Mouse (Mus musculus) induced T-regulatory cell, adult 2 months (primary cell): ENCODE data around the gene Gpr174.
"Not testable (repeated sequence)": the region's sequence is repeated elsewhere in the genome, so short reads cannot be mapped to it uniquely, and the experiment has no call there.

Source experiments
- DNase-seq: peaks from one replicate; pipeline ENCODE4 v3.0.0-alpha.2; 2012; ENCODE audit warnings: low read depth

The Gpr174 gene

DNA sequence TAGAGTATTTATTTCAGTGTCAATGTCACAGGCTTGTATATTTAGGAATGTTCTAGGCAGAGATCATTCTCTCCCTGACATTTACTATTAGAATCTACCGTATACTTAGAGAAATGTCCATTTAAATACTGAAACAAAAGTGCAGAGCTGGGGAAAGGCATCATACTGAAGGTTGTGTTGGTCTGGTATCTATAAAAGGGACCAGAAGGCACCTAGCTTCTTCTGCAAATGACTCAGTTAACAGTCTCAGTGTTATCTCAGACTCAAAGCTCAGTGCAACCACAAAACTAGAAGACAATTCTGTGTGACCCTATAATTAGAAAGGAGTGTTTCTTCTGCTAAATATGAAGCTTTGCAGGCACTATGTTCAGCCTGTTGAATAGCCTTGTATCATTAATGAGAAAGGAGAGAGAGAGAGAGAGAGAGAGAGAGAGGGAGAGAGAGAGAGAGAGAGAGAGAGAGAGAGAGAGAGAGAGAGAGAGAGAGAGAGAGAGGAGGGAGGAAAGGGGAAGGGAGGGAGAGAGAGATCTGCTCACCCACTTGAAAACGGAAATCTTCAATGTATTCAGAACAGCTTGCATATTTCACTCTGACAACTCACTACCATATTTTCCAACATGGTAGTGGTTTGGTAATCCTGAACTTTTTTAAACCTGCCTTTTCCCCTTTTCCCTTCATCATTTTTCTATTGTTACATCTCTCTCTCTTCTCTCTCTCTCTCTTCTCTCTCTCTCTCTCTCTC is at the start of gene Gpr174:
Gene Gpr174, plus strand, starts transcription at position 393 of the 742 bp plus-strand sequence.
- peak; percentile 66 for DNase-seq

DNA sequence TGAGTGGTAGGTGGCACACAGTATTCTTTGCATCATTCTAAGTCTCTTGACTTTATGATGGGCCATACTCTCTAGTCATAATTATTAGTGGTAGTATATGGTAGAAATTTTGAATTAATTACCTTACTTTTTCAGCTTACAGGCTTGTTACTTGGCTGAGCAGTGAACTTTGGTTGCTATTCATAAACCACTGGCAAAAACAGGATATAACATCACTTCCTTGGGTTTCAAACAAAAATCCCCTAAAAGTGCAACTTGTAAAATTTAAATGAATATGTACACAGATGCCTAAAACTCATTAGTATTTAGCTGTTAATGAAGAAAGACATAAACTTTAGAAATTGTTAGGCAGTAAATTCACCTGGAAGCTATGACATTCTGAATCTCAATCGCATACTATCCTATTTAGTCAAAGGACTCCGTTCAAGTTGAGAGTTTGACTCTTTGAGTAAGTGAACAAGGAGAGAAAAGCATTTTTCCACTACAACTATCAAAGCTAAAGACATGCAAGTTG is 38.0 kb upstream of the Gpr174 start:
- DNase-seq = peak; percentile 75

DNA sequence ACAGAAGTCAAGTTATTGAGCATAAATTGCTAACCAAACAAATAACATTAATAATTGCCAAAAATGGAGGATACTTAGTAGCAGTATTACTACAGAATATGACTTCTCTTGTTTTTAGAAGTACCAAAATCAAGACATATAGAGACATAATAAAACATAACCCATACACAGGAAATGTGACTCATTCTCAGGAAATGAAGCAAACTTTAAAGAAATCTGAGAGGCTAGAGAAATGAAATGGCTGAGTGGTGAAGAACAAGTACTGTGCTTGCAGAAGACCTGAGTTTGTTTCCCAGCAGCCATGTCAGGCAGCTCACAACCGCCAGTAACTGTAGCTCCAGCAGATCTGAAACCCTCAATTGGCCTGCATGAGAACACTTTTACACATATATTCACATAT is 30.8 kb upstream of the Gpr174 start:
- DNase-seq = peak; percentile 56

DNA sequence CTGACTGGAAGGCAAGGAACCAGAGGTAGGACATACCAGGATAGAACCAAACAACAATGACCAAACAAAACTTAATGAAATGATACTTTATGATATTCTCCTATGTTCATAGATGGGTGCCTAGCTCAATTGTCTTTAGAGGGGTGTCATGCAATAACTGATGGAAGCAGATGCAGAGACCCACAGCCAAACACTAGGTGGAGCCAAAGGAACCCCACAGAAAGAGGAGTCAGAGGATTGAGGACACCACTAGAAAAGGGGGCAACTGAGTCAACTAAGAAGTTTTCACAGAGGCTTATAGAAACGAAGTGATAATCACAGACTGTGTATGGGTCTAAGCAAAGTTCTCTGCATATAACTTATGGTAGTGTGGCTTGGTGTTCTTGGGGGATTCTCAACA is 24.5 kb upstream of the Gpr174 start:
- DNase-seq = peak; percentile 58

DNA sequence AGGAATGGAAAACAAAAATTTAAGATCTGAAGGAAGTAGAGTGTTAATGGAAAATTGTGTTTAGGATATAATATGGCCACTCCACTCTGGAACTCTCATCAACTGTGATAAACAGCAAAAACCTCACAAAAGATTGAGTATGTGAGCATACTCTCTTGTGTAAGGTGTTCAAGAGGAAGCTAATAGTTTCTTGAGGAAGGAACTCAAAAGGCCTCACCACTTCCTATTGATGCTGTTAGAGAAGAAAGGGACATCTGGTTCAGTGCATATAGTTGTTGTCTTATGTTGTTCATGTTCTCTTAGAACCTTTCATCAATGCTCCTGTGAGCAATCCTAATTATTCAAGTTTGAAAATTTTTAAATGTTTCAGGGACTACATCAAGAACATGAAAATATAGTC is 21.0 kb upstream of the Gpr174 start:
- DNase-seq = no peak

DNA sequence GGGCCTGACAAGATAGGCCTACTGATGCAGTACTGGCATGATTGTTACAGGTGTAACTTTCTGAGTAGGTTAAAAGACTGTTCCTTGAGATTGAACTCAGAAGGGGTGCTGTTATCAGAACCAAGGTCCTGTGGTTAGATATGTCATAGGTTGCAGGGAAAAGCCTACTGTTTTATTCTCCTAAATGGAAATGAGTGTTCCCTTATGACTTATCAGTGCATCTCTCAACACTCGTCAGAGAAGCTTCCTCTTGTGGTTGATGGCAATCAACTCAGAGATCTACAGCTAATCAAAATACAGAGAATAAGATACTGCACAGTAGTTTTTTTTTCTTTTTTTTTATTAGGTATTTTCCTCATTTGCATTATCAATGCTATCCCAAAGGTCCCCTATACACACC is 19.2 kb upstream of the Gpr174 start:
- peak; percentile 60 for DNase-seq

DNA sequence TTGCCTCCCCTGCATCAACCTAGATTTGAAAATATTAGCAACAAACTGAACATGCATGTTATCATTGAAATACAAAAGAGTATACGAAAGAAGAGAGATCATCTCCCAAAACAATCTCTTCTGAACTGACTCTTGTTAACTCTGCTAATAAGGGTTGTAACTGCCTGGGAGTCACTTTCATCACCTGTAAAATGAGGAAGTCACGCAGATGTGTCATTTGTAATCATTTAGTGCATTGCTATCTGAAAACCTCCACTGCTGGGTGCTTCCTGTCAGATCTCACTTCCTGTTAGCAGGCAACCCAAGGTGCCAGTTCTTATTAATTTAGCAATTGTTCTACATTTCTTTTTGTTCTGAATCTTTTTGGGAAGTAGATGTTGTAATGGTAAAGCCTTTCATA is 5.3 kb upstream of the Gpr174 start:
- DNase-seq = peak; percentile 66

DNA sequence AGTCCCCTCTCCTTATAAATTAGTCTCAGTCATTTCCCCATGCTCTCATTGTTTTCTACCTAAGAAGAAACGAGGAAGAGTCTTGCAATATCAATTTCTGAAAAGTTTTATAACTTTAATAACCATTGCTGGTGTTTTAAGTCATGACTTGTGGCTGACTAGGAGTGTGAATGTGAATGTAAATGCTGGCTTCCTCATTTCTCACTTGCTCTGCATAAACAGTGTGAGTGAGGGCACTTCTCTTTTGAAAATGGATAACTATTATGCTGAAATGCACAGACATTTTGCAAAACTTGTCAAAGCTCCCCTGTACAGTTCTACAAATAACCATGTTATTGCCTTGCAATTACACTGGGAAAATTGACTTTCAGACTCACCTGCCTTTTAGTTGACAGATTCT is 8.9 kb downstream of the Gpr174 start:
- no peak for DNase-seq

DNA sequence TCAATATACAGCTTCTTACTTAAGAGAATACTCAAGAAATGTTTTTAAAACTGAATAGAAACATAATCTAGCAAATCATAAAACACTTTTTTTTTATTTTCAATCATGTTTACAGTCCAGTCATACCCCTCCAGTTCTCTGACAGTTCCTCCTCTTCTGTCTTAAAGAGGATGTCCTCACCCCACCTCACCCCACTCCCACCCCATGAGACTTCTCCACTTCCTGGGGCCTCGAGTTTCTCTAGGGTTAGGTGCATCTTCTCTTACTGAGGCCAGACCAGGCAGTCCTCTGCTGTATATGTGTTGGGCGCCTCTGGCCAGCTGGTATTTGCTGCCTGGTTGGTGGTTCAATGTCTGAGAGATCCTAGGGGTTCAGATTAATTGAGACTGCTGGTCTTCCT is 21.9 kb downstream of the Gpr174 start:
- peak; percentile 23 for DNase-seq

DNA sequence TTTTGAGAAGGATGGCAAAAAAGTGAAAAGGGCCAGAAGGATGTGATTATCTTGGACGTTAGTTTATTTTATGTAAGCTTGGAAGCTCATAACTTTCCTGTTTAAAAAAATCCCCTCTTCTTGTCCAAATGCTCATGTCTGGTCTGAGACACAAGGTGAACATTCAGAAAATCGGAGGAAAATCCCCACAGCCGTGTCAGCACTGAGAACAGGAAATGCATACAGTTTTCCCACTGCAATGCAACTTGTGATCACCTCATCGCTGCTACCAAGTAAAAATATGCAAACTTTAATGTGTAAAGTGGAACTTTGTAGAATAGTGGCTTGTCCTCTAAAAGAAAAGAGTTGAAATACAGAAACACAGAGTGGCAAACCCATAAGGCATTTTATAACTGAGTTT is 28.5 kb downstream of the Gpr174 start:
- DNase-seq = peak; percentile 45

DNA sequence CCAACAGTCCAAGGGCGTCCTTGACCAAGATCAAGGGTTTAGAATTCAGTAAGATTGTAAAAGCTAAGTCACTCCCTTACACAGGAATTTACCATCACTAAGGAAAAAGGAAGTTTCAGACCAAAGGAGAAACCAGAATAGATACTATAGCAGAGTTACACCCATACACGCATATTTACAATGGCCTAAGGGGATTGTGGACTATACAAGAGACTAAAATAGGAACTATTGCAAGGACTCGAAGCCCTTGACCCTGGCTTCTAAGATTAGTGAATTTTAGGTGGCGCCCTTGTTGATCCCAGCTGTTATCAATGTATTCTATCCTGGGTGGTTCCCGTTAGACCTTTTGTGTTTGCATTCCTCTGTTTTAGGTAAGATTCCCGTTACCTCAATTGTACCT is 42.2 kb downstream of the Gpr174 start:
- DNase-seq = not testable (repeated sequence)

DNA sequence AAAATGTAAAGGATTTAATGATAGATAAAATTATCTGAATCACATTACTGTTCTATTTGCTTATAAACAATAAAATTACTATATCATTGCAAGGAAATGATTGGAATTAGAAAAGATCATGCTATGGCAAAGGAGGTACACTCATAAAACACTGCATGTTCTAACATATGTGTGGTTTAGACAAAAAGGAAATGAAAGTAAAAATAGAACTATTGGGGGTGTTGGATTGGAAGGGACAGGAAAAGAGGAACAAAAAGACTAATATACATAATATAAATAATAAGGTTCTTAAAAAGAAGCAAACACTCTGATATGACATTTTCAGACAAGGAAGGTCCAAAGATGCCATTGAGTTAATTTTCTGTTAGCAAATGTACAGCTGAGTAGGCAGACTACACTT is 43.1 kb downstream of the Gpr174 start:
- DNase-seq = no peak

DNA sequence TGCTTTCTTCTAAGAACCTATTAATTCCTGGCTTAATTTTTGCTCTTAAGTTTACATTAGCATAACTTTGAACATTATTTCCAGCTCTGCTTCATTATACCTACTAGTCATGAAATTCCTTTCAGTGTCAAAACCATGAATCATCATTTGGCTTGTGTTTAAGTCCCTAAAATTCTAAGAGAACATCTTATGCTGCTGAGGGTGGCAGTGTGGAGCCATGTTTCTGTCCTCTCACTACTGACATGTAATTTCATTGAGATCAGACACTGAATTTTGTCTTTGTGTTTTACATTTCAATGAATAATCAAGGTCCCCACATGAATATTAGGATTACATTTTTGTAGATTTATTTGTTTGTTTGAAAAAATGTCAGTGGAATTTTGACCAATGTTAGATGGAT is 50.8 kb downstream of the Gpr174 start:
- DNase-seq = no peak

DNA sequence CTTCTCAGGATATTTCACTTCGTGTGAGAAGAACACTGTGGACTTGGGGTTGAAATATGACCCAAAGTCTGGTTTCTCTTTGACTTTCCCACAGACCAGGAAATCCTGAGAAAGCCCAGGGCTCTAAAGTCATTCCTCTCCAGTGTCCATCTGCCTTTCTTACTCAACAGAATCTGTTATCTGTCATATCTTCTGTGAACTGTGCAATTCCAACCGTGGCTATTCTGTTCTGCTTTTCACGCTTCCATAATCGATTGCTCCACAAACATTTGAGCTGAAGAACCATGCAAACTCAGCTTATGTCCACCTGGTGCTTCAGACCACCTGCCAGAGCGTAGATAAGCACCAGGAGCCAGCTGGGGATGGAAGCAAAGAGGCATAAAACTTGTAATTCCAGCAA is 56.9 kb downstream of the Gpr174 start:
- no peak for DNase-seq

DNA sequence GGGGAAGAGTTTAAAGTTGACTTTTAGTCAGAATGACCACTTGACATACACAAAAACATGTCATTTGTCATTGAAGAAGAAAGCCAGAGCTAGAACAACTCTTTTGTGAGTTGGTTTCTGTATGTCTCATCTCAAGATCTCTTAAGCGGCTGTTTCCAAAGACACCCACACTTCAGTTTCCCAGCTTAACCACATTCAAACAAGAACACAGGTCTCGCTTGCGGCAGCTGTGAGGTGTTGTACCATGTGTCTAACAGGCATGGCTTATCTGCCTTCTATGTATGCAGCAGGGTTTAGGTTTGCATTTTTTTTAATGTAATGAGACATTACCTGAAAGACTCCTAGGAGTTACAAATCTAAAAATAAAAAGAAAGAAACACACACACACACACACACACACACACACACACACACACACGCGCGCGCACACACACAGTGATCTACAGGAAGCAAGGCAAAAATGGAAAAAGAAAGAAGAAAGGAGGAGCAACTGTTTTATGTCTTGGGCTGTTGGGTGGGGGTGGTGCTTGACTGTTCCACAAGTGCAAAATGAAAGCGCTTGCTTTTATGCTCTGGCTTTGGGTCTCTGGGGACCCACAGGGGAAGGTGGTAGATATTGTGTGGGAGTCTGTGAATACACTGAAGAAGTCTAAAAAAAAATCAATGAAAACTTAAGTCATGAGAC is 70.2 kb downstream of the Gpr174 start:
- DNase-seq = peak; percentile 78

DNA sequence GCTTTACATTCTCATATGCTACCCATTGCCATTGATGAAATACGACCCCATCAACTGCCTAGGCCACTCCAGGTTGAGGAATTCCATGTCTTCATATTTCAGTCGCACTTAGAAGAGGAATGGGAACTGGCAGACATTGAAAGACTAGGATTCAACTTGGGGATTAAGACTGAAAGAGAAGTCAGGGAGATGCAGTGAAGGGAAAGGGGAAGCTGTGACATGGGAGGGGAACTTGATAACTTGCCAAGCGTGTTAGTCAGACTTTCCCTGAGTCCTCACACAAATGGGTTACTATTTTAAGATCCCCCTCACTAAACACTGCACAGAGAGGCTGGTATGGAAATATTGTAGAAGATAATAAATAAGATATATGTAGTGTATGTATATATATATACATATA is 74.2 kb downstream of the Gpr174 start:
- DNase-seq = no peak

DNA sequence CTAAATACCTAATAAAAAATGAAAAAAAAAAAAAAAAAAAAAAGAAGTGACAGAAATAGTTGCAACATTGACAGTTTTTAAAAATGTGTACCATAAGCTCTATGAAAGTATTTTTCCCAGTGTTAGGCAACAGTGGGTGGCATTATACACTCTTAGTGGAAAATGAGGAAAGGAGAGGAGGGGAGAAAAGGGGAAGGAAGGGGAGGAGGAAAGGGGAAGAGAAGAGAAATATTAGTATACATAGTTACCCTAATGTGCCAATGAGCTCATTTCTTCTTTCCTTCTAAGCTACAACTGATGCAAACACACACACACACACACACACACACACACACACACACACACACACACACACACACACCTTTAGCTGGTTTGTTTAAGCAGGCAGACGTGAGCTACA is 80.9 kb downstream of the Gpr174 start:
- no peak for DNase-seq

DNA sequence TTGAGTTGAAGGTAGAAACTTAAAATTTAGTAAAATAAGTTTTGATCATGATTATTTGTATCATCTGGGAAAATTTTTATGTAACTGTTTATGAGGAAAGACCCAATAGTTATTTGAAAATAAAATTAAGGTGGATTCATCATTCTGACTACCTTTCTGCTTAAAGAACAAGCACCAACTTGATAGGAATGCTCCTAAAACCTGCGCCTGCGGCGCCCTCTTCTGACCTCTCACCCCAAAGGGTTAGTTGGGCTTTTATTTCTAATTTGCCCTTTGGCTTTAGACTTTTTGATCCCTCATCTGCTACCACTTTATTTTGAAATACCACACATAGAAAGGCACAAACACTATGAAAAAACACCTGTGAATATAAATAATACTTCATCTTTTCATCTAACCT is 86.3 kb downstream of the Gpr174 start:
- DNase-seq = peak; percentile 60
